Mouse (Mus musculus) liver, embryonic 12.5 days (tissue): ENCODE measurements at regions not wholly inside any gene's neighbourhood (a gene's known extent, or its start where the extent isn't known, plus 50 kb on each side); places are given as distances from the start of the nearest gene placed in this dataset.

Source experiments
- ATAC-seq: fragments of 200-750 bp; cut with Nextera tagmentation; 2 replicates; pipeline ENCODE4 v1.8.0; 2017; ENCODE audit warnings: moderate number of reproducible peaks, mild to moderate bottlenecking, moderate library complexity
- H3K27ac ChIP-seq: fragments of 300-500 bp; sonication (generic); 2 replicates; pipeline ENCODE4 v1.5.1; 2016; ENCODE audit warnings: mild to moderate bottlenecking
- H3K27me3 ChIP-seq: fragments of 300-500 bp; sonication (generic); replicated peaks from 2 replicates; pipeline ENCODE4 v1.6.1; 2016; ENCODE audit warnings: mild to moderate bottlenecking, moderate library complexity
- H3K36me3 ChIP-seq: fragments of 300-500 bp; sonication (generic); 2 replicates; pipeline ENCODE4 v1.6.1; 2016; ENCODE audit warnings: mild to moderate bottlenecking, moderate library complexity
- H3K4me1 ChIP-seq: fragments of 300-500 bp; sonication (generic); 2 replicates; pipeline ENCODE4 v1.6.1; 2016
- H3K4me2 ChIP-seq: fragments of 300-500 bp; sonication (generic); 2 replicates; pipeline ENCODE4 v1.6.1; 2016; ENCODE audit warnings: mild to moderate bottlenecking, moderate library complexity
- H3K4me3 ChIP-seq: fragments of 300-500 bp; sonication (generic); 2 replicates; pipeline ENCODE4 v1.5.1; 2016; ENCODE audit warnings: mild to moderate bottlenecking, moderate library complexity
- H3K9ac ChIP-seq: fragments of 300-500 bp; sonication (generic); 2 replicates; pipeline ENCODE4 v1.6.1; 2016; ENCODE audit warnings: mild to moderate bottlenecking, moderate library complexity
- H3K9me3 ChIP-seq: fragments of 300-500 bp; sonication (generic); replicated peaks from 2 replicates; pipeline ENCODE4 v1.6.1; 2016; ENCODE audit warnings: mild to moderate bottlenecking, moderate library complexity
- WGBS: fragments of 180-500 bp; shearing (Covaris S2); methylation state at CpG from one replicate; pipeline ENCODE4 v1.1.7; 2016; ENCODE audit not compliant: insufficient replicate concordance; 5-methylcytosine and 5-hydroxymethylcytosine counted together

GRCm38 (mm10) chr8:116372574-116372973 is 132.2 kb upstream of the Dynlrb2 start:
- Histone ChIP-seq H3K4me3 (no peak overlapping the region), H3K27ac (no peak overlapping the region), H3K4me1 (no peaks in the 10 kb centered on the region), H3K4me2 (no peak overlapping the region), H3K9me3 (0 out of 2 replicates have a peak, but pooled peaks cover 4% of the 10 kb centered on the region), H3K27me3 (no peaks in the 10 kb centered on the region), H3K36me3 (no peaks in the 10 kb centered on the region), H3K9ac (no peak overlapping the region)
- WGBS: 50% methylated on average over 3 of the region's 3 CpGs
- no peak for ATAC-seq

GRCm38 (mm10) chr8:116372056-116372455 is 132.7 kb upstream of the Dynlrb2 start:
- WGBS: 50% methylated on average over 9 of the region's 9 CpGs
- Histone ChIP-seq H3K4me1 (no peaks in the 10 kb centered on the region), H3K36me3 (no peaks in the 10 kb centered on the region), H3K4me3 (no peak overlapping the region), H3K9ac (no peak overlapping the region), H3K9me3 (no peaks in the 10 kb centered on the region), H3K4me2 (no peak overlapping the region), H3K27ac (no peak overlapping the region), H3K27me3 (no peaks in the 10 kb centered on the region)
- ATAC-seq: no peak

GRCm38 (mm10) chr8:116367491-116367890 is 137.3 kb upstream of the Dynlrb2 start:
- Histone ChIP-seq H3K4me3 (no peak overlapping the region), H3K4me1 (no peaks in the 10 kb centered on the region), H3K36me3 (no peaks in the 10 kb centered on the region), H3K4me2 (no peak overlapping the region), H3K27me3 (no peaks in the 10 kb centered on the region), H3K9ac (no peak overlapping the region), H3K27ac (no peak overlapping the region), H3K9me3 (no peaks in the 10 kb centered on the region)
- 74% methylated on average over 6 of the region's 6 CpGs for WGBS
- ATAC-seq: no peak

GRCm38 (mm10) chr8:116366706-116367105 is 138.1 kb upstream of the Dynlrb2 start:
- ATAC-seq: no peak

GRCm38 (mm10) chr8:116364751-116365150 is 140.0 kb upstream of the Dynlrb2 start:
- no peak for ATAC-seq
- WGBS: 52% methylated on average over 1 of the region's 1 CpGs
- H3K9me3 ChIP-seq: no peaks in the 10 kb centered on the region
- no peak overlapping the region for H3K9ac ChIP-seq
- no peak overlapping the region for H3K4me3 ChIP-seq
- H3K27ac ChIP-seq: no peak overlapping the region
- H3K27me3 ChIP-seq: no peaks in the 10 kb centered on the region
- H3K36me3 ChIP-seq: no peaks in the 10 kb centered on the region
- no peak overlapping the region for H3K4me2 ChIP-seq
- H3K4me1 ChIP-seq: no peaks in the 10 kb centered on the region

More at GRCm38 (mm10) chr8:116366706-116367105, 138.1 kb upstream of the Dynlrb2 start:
- no peak overlapping the region for H3K4me3 ChIP-seq
- no peaks in the 10 kb centered on the region for H3K36me3 ChIP-seq
- H3K4me2 ChIP-seq: no peak overlapping the region
- no peaks in the 10 kb centered on the region for H3K4me1 ChIP-seq
- H3K9me3 ChIP-seq: no peaks in the 10 kb centered on the region
- no peak overlapping the region for H3K9ac ChIP-seq
- 38% methylated on average over 3 of the region's 3 CpGs for WGBS
- no peaks in the 10 kb centered on the region for H3K27me3 ChIP-seq
- no peak overlapping the region for H3K27ac ChIP-seq

- H3K4me2 ChIP-seq: no peak overlapping the region
- no peaks in the 10 kb centered on the region for H3K27me3 ChIP-seq
- 62% methylated on average over 2 of the region's 2 CpGs for WGBS
- no peak for ATAC-seq
- no peaks in the 10 kb centered on the region for H3K4me1 ChIP-seq
- H3K4me3 ChIP-seq: no peak overlapping the region
- H3K36me3 ChIP-seq: no peaks in the 10 kb centered on the region
- no peak overlapping the region for H3K9ac ChIP-seq
- H3K27ac ChIP-seq: no peak overlapping the region
- no peaks in the 10 kb centered on the region for H3K9me3 ChIP-seq
Observed at GRCm38 (mm10) chr8:116364172-116364571, 140.6 kb upstream of the Dynlrb2 start.

GRCm38 (mm10) chr8:116362351-116362750 is 142.4 kb upstream of the Dynlrb2 start:
- 25% methylated on average over 4 of the region's 4 CpGs for WGBS
- Histone ChIP-seq H3K27ac (no peak overlapping the region), H3K36me3 (no peaks in the 10 kb centered on the region), H3K9ac (no peak overlapping the region), H3K4me3 (no peak overlapping the region), H3K9me3 (no peaks in the 10 kb centered on the region), H3K4me1 (no peaks in the 10 kb centered on the region), H3K4me2 (no peak overlapping the region), H3K27me3 (no peaks in the 10 kb centered on the region)
- no peak for ATAC-seq

- Histone ChIP-seq H3K36me3 (no peaks in the 10 kb centered on the region), H3K9me3 (no peaks in the 10 kb centered on the region), H3K27ac (no peak overlapping the region), H3K4me3 (no peak overlapping the region), H3K4me2 (no peak overlapping the region), H3K9ac (no peak overlapping the region), H3K27me3 (no peaks in the 10 kb centered on the region), H3K4me1 (no peaks in the 10 kb centered on the region)
- 62% methylated on average over 4 of the region's 4 CpGs for WGBS
- ATAC-seq: no peak
Observed at GRCm38 (mm10) chr8:116359761-116360160, 145.0 kb upstream of the Dynlrb2 start.

GRCm38 (mm10) chr8:116354756-116355155 is 150.0 kb upstream of the Dynlrb2 start:
- Histone ChIP-seq H3K36me3 (no peaks in the 10 kb centered on the region), H3K4me1 (no peaks in the 10 kb centered on the region), H3K27me3 (no peaks in the 10 kb centered on the region), H3K9ac (no peak overlapping the region), H3K4me2 (no peak overlapping the region), H3K27ac (no peak overlapping the region), H3K4me3 (no peak overlapping the region), H3K9me3 (no peaks in the 10 kb centered on the region)
- WGBS: 71% methylated on average over 6 of the region's 6 CpGs
- no peak for ATAC-seq

- Histone ChIP-seq H3K4me2 (no peak overlapping the region), H3K36me3 (no peaks in the 10 kb centered on the region), H3K4me1 (no peaks in the 10 kb centered on the region), H3K4me3 (no peak overlapping the region), H3K9me3 (no peaks in the 10 kb centered on the region), H3K27ac (no peak overlapping the region), H3K9ac (no peak overlapping the region), H3K27me3 (no peaks in the 10 kb centered on the region)
- no peak for ATAC-seq
- WGBS: 71% methylated on average over 5 of the region's 5 CpGs
Observed at GRCm38 (mm10) chr8:116353911-116354310, 150.9 kb upstream of the Dynlrb2 start.

GRCm38 (mm10) chr8:116352635-116353034 is 152.1 kb upstream of the Dynlrb2 start:
- no peak overlapping the region for H3K4me3 ChIP-seq
- H3K27me3 ChIP-seq: no peaks in the 10 kb centered on the region
- 71% methylated on average over 2 of the region's 2 CpGs for WGBS
- H3K9me3 ChIP-seq: no peaks in the 10 kb centered on the region
- H3K4me2 ChIP-seq: no peak overlapping the region
- H3K36me3 ChIP-seq: no peaks in the 10 kb centered on the region
- H3K4me1 ChIP-seq: no peaks in the 10 kb centered on the region
- H3K27ac ChIP-seq: no peak overlapping the region
- no peak overlapping the region for H3K9ac ChIP-seq
- no peak for ATAC-seq

GRCm38 (mm10) chr8:116348971-116349370 is 155.8 kb upstream of the Dynlrb2 start:
- no peak overlapping the region for H3K9ac ChIP-seq
- no peaks in the 10 kb centered on the region for H3K27me3 ChIP-seq
- no peaks in the 10 kb centered on the region for H3K9me3 ChIP-seq
- H3K36me3 ChIP-seq: no peaks in the 10 kb centered on the region
- no peak for ATAC-seq
- WGBS: 72% methylated on average over 8 of the region's 8 CpGs
- no peak overlapping the region for H3K27ac ChIP-seq
- no peaks in the 10 kb centered on the region for H3K4me1 ChIP-seq
- no peak overlapping the region for H3K4me2 ChIP-seq
- H3K4me3 ChIP-seq: no peak overlapping the region

GRCm38 (mm10) chr8:116346990-116347389 is 157.8 kb upstream of the Dynlrb2 start:
- no peaks in the 10 kb centered on the region for H3K36me3 ChIP-seq
- no peaks in the 10 kb centered on the region for H3K9me3 ChIP-seq
- 78% methylated on average over 5 of the region's 5 CpGs for WGBS
- H3K9ac ChIP-seq: no peak overlapping the region
- ATAC-seq: no peak
- H3K4me2 ChIP-seq: no peak overlapping the region
- H3K27ac ChIP-seq: no peak overlapping the region
- no peaks in the 10 kb centered on the region for H3K27me3 ChIP-seq
- no peaks in the 10 kb centered on the region for H3K4me1 ChIP-seq
- no peak overlapping the region for H3K4me3 ChIP-seq
